Mouse (Mus musculus) ovary, postnatal 36 days (tissue): ENCODE data around the gene Ncor2.
A peak's percentile ranks its signal among the peaks of the same experiment; 100 is the strongest.

ENCODE experiments used
- DNase-seq: peaks from one replicate; pipeline ENCODE4 v3.0.0; 2022; ENCODE audit warnings: low spot score, mixed read lengths

Gene Ncor2

DNA sequence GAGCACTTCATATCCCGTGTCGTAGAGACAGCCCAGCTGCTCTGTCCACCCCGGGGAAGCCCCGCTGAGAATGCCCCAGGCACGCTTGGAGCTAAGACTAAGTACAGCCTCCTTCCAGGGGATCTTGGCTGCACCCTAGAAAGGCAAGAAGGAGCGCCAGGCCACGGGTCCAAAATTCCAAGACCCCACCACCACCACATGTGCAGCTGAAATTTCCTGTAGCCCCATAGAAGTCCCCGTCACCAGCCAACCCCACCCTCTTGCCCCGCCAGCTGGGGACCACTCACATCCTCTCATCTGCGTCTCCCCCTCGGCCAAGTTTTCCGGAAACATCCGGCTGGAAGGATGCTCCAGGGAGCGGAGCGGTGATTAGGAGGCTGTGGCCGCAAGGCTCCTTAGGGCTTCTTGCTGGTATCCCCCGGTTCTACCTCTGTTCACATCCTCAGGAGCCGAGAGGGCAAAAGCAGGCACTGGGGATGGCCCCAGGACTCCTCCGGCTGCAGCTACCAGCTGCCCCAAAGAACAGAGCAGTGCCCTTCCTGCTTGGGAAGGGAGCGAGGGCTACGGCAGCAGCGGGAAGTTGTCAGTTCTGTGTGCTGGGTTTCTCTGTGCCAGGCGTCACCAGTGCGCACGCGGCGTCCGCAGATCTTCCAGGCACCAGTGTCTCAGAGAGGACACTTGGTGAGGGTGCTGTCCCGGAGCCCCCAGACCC, 121.3 kb downstream of the Ncor2 start:
- DNase-seq = no peak

DNA sequence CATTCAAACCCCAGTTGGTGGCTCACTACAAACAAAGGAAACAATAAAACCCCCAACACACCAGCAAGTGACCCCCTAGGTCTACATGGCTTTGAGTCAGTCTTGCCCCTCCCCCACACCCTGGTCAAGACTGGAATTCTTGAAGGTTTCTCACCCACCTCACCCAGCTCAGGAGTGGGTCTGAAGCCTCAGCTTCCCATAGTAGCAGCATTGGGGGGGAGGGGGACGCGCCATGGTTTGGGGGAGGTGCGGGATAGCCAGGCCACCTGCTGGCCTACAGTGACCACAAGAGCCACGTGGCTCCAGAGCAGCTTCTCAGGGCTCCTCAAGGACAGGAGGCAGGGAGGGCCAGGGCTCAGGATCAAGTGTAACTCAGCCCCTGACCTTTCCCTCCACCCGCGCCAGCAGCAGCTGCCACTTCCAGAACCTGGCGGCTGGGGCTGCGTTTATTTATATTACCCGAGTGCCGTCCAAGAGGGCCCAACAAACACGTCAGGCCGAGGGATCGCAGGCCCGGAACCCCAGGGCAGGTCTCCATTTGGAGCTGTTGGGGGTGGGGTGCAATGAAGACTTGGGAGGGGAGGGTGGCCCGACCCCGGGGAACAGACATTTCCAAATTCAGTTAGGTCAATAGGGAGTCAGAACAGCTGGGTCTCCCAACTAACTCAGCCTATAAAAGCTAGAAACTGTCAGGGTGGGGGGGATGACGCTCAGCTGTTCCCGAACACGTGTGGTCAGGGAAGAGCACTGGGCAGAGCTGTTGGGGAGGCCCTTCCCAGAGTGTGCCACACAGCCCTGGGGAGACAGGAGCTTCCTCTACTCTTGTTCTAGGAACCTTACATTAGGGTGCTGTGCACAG, 122.1 kb downstream of the Ncor2 start:
- DNase-seq = peak; percentile 60

DNA sequence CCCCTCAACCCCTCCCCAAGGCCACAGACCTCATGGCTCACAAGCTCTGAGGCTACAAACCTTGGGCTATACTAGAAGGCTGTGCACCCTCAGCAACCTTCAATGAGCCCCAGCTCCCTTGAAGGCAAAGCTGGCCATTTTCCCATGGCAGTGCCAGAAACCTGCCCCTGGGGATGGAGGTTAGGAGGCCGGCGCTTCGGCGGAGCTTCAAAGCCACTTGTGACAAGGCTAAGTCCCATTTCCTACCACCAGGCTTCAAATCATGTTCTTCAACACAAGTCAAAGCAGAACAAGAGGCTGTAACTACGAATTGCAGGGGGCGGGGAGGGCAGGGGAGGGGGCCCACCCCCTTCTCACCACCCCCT, 122.7 kb downstream of the Ncor2 start:
- peak; percentile 49 for DNase-seq

DNA sequence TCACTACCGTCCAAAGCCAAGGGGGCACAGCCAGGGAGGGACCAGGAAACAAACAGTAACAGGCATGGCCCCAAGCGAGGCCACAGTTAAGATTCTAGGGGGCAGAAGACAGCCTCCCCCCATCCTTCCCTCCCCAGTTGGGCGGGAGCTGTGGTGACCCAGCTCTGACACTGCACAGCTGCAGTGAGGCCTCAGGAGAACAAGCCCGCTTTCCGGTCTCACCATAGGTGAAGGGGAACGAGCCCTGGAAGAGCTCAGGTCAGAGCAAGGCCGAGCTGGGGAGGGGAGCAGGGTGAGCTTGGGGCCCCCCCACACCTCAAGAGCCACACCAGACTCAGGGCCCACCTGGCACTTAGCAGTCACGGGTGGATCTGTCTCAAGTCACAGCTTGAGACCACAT, 123.1 kb downstream of the Ncor2 start:
- peak; percentile 36 for DNase-seq

DNA sequence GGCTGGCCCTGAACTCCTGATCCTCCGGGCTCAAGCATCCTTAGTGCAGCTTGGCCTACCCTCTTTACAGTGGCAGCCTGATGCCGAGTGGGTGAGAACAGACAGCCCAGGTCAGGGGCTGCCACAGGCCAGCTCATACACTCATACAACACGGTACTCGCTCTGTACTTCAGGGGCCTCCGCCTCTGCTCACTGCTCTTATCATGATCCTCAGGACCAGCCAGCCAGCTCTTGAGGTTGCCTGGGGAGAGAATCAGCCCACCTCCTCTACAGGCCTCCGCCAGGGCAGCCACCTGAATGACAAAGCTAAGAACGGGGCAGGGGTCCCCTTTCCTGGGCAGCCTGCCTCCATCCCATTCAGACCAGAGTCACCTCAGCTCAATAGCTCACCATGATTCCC, 125.4 kb downstream of the Ncor2 start:
- DNase-seq = no peak

DNA sequence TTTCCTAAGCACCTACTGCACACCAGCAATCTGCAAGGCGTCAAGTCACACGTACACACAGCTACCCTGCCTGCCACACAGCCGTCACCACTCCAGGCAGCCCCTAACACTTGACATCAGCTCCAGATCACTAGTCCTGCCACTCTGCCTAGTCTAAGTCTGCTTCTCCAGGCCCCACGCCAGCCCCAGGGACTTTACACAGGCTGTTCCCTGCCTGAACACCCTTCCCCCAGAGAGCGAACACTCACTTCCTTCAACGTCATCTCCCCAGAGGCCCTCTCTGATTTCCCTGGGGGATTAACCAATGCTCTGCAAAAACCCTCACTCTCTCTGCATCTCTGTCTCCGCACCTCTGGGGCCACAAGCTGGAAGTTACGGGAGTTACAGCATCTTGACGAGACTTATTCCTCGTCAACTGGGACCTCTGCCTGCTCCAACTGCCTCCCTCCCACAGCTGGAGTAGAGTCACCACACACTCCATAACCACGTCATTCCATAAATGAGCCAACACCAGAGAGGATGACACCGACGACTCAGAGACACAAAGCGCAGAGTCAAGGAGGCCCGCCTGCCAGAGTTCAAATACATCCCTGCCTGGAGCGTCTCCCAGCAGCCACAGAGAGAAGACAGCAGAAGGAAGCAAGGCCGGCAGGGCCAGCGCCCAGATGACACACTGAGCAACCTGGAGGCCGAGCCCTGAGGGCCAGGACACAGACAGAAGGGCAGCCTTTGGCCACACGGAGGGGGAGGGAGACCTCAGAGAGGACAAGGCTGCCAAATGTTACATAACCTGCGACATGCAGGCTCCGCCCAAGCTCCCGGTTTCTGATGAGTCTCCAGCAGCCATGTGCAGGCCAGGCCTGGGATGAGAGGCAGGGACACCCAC, 126.2 kb downstream of the Ncor2 start:
- peak; percentile 50 for DNase-seq

DNA sequence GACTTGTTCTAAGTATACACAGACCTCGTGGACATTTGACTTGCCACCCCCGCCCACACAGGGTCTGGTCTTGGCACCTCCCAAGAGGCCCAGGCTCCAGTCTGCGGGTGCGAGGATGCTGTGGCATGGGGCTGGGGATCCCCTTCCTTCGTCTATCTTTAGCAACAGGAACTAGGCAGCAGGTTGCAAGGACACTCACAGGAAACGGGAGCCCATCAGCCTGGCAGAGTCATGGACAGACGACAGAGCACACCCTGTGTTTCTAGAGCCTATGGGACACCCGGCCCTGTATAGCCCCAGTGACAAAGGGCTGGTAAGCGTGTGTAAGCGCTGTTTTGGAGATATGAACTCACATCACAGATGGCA, 126.8 kb downstream of the Ncor2 start:
- no peak for DNase-seq

DNA sequence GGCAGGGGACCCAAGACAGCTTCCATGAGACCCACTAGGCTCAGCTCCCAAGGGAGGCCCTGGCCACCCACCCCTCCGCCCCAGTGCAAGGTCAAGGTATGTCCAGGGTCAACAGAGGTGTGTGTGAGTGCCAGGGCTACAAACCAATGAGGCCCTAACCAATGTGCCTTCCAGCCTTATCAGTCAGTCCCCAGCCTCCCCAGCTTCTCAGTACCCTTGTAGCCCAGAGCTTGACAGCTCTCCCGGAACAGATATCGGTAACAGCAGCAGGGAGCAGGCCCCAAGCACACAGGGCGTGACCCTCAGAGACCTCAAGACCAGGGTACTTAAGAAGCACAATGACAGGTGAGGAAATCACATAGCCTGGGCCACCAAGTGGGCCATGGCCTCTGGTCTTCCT, 129.5 kb downstream of the Ncor2 start:
- DNase-seq = no peak

DNA sequence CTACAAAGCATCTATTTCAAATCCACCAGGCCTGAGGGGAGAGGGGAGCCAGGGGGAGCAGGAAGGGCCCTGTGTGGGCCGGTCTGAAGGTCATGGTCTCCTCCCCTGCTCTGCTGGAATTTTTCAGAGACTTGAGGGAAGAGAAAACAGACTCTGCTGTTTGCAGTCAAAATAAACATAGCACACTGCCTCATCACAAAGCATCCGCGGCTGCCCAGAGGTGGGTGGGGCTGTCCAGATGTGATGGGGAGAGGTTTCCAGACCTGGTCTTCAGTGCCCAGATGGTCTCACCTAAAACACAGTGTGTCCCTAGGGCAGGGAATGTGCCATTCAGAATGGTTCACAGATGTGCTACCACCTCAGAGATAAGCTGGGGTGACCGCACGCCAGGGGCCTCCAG, 132.6 kb downstream of the Ncor2 start:
- no peak for DNase-seq

DNA sequence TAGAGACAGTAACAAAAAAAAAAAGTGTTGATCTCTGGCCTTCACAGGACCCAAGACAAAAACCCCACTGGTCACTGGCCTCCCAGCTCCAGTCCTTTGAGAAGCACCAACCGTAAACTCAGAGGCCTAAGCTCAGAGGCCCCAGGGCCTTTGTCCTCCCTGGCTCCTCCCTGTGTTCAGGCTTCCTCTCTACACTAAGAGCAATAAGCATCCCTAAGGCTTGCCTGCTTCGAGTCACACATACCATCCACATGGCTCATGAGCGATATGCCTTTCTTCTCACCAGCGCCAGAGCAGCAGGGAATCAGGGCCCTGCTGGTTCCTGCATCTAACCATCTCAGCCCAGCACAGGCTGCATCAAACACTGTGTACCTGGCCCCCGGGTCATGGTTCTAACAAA, 133.8 kb downstream of the Ncor2 start:
- DNase-seq = no peak

DNA sequence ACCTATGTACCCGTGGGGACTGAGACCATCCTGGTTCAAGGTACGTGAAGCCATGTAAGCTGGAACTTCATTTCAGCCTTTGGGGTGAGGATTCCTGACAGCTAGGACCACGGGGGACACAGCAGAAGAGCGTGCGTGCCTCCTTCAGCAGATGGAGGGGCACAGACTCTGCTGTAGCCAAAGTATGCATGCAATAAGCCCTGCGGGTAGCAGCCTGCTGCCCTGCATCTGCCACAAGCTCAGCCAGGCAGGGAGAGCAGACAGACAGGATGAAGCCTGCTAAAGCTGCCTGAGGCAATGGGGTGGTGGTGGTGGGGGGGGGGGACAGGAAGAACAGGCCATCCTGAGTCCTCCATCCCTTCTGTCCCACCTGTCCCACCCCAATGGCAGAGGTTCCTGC, 135.6 kb downstream of the Ncor2 start:
- no peak for DNase-seq

DNA sequence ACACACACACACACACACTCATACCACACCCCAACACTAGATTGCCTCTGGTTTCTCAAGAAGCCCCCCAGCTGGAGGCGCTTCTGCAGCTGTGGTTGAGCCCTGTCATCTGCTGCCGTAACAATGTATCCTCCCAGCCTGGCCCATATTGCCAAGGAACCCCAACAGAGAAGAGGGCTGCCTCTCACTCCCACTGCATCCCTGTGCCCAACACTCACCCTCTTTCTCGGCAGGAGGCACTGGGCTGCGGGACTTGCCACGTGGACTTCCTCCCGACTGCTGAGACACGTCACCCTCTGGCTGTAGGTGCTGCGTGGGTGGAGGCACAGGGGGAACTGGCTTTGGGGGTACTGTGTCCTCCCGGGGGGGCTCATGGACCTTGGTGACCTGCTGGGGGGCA, 137.4 kb downstream of the Ncor2 start:
- DNase-seq = no peak

DNA sequence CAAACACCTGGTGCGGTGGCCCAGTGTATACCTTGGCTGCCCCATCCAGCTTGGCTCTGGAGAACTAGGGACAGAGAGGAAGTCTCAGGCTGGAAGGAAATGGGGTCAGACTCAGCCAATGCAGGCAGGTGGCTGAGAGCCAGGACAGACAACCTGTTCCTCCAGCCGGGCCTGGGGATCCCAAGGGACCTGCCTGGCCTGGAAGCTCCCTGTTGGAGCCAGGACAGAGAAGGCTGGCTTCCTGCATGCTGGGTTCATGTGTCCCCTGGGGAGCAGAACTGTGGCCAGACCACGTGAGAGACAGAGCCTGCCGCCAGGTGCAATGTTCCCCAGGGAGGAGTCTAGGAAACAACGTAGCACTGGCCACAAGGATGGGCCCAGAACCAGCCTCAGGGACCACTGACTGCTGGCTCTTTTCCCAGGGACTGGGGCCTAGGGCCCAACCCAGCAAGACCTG, 138.9 kb downstream of the Ncor2 start:
- peak; percentile 80 for DNase-seq

DNA sequence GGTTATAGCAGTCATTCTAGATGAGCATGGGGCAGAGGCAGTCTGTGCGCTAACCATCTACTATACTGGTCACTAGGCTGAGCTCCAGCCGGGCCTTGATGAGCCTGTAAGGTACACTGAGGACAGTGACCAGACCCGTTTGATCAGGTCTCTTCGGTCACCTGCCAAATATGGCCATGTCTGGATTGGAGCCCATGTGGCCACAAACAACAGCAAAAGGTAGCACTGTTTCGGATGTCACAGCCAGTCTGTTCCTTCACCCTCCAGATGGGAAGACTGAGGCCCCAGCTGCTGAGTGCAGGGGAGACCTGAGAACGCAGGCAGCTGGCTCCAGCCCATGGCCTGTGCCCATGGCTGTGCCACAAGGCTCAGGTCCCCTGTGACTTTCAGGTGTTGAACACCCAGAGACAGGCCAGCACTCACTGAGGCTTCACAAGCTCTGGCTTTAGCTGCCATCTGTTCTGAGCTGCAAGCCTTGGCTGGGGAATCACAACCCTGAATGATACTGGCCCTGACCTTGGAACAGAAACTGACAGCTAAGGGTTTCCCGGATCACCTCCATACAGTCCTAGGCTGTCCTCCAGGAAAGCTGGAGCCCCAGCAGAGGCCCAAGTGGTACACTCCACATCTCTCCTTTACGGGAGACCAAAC, 139.5 kb downstream of the Ncor2 start:
- no peak for DNase-seq

DNA sequence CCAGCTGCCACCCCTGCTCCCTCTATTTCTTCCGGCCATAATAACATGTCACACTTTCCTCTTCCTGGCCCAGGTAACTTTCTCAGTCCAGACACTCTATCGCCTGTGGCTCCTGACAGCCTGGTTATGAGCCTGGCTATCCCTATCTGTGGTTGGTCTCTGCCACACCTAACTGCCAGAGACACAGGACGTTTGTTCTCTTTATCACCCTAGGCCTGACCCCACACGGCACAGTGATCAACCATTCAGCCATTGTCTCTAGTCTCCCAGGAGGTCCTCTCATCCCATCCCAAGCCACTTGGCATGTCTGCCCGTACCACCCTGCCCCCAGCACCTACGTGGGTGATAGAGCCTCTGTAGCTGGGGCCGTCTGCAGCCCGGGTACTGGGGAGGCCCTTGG, 142.5 kb downstream of the Ncor2 start:
- no peak for DNase-seq

DNA sequence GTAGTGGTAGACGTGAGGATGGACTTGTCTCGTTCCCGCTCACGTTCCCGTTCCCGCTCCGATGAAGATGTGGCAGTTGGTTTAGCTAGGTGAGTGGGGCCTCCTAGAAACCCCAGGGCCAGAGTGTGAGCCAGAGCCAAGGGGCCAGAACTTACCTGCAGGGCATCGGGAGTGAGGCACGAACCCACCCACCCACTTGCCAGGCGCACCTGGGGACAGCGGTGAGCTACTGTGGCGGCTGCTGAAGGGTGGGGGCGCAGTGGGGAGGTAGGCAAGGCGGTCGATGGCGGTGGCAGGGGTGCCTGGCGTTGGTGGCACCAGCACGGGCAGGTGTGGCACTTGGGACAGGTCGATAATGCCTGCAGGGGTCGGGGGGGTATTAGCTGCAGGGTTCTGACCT, 150.1 kb downstream of the Ncor2 start:
- DNase-seq = no peak

DNA sequence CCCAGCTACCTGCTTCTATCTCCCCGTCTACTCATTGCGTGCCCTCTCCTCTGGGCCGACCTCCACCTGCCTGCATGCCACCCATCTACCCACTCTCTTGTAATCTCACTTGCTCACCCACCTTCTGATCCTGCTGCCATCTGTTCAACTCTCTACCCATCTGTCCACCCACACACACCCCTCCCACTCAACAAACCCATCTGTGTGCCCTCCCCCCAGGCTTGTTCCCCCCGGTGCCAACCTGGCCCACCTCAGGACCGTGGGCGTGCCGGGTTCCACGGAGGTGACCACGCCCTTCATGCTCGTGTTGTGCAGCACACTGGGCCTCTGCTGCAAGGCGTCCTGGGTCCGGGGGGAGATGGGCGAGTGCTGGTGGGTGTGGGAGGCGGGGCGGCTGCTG, 150.6 kb downstream of the Ncor2 start:
- DNase-seq = no peak

DNA sequence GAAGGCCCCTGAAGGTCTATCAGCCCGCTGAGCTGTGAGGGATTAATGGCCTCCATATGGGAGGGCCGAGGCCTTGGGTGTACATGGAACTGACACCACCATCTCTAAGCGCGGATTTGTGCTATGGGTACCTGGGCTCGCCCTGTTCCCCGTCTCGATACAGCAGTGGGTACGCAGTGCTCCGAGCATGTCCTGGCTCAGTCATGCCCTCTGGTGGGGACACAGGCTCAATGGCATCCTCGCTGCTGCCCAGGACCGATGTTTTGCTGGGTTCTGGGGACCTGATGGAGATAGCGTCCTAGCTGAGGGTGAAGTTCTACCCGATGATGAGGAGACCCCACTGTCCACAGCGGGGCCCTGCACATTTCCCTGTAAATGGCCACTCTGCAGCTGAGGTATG, 155.0 kb downstream of the Ncor2 start:
- DNase-seq = no peak

DNA sequence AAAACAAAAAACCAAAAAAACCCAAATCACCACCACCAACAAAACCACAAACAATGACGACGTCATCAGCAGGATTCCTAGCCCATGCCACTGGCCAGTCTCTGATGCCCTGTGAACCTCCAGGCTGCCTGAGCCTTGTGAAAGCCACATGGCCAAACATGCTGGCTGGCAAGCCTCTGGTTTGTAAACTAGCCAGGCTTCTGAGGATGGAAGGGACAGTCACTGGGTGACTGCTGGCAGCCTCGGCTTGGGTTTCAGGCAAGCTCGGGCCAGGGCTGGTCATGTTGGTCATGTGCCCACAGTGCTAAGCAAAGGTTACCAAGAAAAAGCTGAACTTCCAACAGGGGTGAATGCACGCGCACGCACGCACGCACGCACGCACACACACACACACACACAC, 157.7 kb downstream of the Ncor2 start:
- DNase-seq = no peak

DNA sequence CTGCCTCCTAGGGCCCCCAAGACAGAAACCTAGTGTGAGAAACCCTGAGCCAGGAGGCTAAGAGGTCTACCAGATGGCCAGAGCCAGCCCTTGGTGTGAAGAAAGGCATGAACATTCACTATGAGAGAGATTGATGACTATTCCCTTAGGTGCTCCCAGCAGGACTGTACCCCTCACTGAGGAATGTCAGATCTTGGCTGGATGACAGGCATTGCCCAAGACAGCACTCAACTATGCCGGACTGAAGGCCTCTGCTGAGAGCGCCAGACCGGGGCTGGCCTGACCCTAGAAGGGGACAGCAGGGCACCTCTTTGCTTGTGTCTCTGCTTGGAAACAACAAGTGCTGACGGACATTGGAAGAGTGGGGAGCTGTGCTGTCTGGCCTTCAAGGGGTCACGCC, 159.9 kb downstream of the Ncor2 start:
- no peak for DNase-seq

DNA sequence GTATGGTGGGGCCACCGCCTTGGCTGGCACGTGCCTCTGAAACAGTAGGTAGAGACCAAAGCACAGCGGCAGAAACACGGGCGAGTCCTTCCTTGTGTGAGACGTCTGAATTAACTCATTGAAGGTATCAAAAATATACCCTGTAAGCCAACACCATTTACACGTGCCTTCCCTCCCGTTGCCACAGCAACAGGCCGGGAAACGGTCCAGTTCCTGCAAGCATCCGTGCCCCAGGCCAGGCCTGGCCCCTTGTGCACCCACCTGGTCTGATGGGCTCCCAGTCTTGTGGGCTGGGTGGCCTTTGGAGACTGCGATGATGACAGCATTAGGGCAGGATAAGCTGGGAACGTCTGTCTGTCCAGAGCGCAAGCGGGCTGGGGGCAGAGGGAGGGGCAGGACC, 161.7 kb downstream of the Ncor2 start:
- no peak for DNase-seq
